Mouse (Mus musculus) hindbrain, embryonic 14.5 days (tissue): ENCODE measurements at regions not wholly inside any gene's neighbourhood (a gene's known extent, or its start where the extent isn't known, plus 50 kb on each side); places are given as distances from the start of the nearest gene placed in this dataset.

Experiments
- ATAC-seq: fragments of 200-750 bp; cut with Nextera tagmentation; 2 replicates; pipeline ENCODE4 v1.8.0; 2017; ENCODE audit warnings: moderate number of reproducible peaks, mild to moderate bottlenecking, moderate TSS enrichment, moderate library complexity; ENCODE audit not compliant: low FRiP score
- DNase-seq: peaks from one replicate; pipeline ENCODE4 v3.0.0-alpha.2; 2015; ENCODE audit warnings: low spot score
- H3K27ac ChIP-seq: fragments of 300-500 bp; sonication (generic); 2 replicates; pipeline ENCODE4 v1.5.1; 2014; ENCODE audit warnings: mild to moderate bottlenecking, moderate library complexity
- H3K27me3 ChIP-seq: fragments of 300-500 bp; sonication (generic); 2 replicates; pipeline ENCODE4 v1.6.1; 2014; ENCODE audit warnings: mild to moderate bottlenecking, low read length, mixed read lengths; ENCODE audit not compliant: control insufficient read depth, insufficient read depth
- H3K36me3 ChIP-seq: fragments of 300-500 bp; sonication (generic); replicated peaks from 2 replicates; pipeline ENCODE4 v1.6.1; 2014; ENCODE audit not compliant: control insufficient read depth, insufficient read depth
- H3K4me1 ChIP-seq: fragments of 300-500 bp; sonication (generic); replicated peaks from 2 replicates; pipeline ENCODE4 v1.6.1; 2014; ENCODE audit warnings: antibody characterized with exemption, low read length, mixed read lengths; ENCODE audit not compliant: control insufficient read depth, insufficient read depth
- H3K4me2 ChIP-seq: fragments of 300-500 bp; sonication (generic); replicated peaks from 2 replicates; pipeline ENCODE4 v1.6.1; 2014; ENCODE audit warnings: mild to moderate bottlenecking, moderate library complexity
- H3K4me3 ChIP-seq: fragments of 300-500 bp; sonication (generic); replicated peaks from 2 replicates; pipeline ENCODE4 v1.5.1; 2014; ENCODE audit warnings: mild to moderate bottlenecking, low read length
- H3K9ac ChIP-seq: fragments of 300-500 bp; sonication (generic); 2 replicates; pipeline ENCODE4 v1.6.1; 2014
- H3K9me3 ChIP-seq: fragments of 300-500 bp; sonication (generic); 2 replicates; pipeline ENCODE4 v1.6.1; 2016; ENCODE audit warnings: low read length; ENCODE audit not compliant: control insufficient read depth
- WGBS: fragments of 180-500 bp; shearing (Covaris S2); extraction: QIAGEN DNeasy Blood & Tissue Kit; methylation state at CpG from one replicate; pipeline ENCODE4 v1.1.7; 2014; 5-methylcytosine and 5-hydroxymethylcytosine counted together

DNA sequence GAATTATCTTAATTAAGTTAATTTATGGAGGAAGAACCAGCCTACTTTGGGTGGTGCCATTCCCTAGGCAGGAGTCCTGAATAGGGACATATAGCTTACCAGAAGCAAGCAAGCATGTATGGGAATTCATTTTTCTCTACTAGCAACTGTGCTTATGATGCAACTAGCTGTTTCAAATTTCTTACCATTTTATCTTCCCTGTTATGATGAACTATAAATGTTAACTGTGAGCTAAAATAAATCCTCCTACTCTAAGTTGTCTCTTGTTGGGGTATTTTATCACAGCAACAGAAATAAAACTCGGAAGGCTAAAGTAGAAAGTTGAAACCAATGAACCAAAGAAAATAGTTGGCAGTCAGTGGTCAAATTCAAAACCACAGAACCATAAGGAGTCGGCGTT, 373.5 kb upstream of the Tnp1 start:
- WGBS, result 93% methylated on average over 3 of the region's 3 CpGs
- DNase-seq (no peak), ATAC-seq (no peak)
- Histone ChIP-seq H3K4me1 (no peaks in the 10 kb centered on the region), H3K27ac (no peak overlapping the region), H3K27me3 (no peaks in the 10 kb centered on the region), H3K9ac (no peak overlapping the region), H3K4me2 (no peak overlapping the region), H3K9me3 (no peaks in the 10 kb centered on the region), H3K36me3 (no peaks in the 10 kb centered on the region), H3K4me3 (no peak overlapping the region)

DNA sequence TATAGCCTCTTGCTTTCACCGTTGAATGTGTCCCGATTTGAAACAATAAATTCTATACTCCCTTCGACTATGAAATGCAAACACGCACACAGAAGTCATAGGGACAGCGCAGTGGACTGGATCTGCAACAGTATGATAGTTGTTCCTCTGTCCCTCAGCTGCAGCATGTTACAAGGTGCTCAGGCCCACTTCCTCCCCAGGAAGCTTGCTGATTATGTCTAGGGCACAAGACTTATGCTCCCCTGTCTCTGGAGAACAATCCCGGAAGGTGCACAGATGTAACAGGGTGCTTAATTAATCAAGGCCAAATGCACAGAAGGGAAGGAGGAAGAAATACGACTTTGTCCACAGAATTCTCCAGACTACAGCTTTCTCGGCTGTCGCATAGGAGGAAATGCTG, 365.9 kb upstream of the Tnp1 start:
- H3K4me2 ChIP-seq, result no peak overlapping the region
- H3K27ac ChIP-seq, result no peak overlapping the region
- 81% methylated on average over 9 of the region's 9 CpGs for WGBS
- no peaks in the 10 kb centered on the region for H3K27me3 ChIP-seq
- no peak overlapping the region for H3K4me3 ChIP-seq
- H3K36me3 ChIP-seq, result no peaks in the 10 kb centered on the region
- no peak overlapping the region for H3K9ac ChIP-seq
- ATAC-seq (no peak), DNase-seq (no peak)
- no peaks in the 10 kb centered on the region for H3K4me1 ChIP-seq
- no peaks in the 10 kb centered on the region for H3K9me3 ChIP-seq

DNA sequence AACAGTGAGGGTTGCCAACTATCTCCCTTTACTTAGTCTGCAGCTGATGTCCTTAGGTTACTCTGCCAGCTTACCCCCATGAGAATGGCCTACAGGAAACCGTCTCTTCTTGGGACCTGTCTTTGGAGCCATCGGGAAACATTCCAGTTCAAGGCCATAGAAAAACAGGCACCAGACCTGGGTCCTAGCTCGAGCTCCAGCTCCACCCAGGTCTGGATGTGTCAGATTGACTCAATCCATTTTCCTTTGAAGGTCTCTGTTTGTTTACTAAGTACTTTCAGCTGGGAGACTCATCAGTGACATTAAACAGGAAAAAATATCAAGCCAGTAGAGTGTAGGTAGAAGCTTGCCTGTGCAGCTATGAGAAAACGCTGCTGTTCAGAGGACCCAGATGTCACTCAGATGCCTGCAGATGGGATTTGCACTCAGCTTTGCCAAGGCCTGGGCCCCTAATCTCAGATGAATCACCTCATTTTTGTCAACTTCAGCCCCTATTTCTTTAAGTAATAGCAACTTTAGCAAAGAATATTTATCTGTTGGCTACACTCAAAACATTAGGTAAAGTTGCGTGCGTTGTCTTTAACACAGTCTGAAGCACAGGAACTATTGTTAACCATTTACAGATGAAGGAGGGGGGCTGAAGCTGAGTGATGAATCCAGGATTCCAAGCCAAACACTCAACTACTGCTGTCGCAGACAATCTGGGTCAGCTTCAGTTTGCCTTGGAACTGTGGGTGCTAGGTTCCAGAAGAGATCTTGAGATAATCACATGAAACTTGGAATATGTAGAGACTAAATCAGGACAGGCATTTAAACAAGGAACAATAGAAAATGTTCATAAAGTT, 359.0 kb upstream of the Tnp1 start:
- H3K4me3 ChIP-seq, result no peak overlapping the region
- H3K36me3 ChIP-seq, result no peaks in the 10 kb centered on the region
- ATAC-seq, result no peak
- H3K9ac ChIP-seq, result no peak overlapping the region
- DNase-seq, result no peak
- H3K27ac ChIP-seq, result no peak overlapping the region
- H3K9me3 ChIP-seq, result no peaks in the 10 kb centered on the region
- H3K4me2 ChIP-seq, result no peak overlapping the region
- 87% methylated on average over 7 of the region's 7 CpGs for WGBS
- H3K27me3 ChIP-seq, result no peaks in the 10 kb centered on the region
- no peaks in the 10 kb centered on the region for H3K4me1 ChIP-seq

DNA sequence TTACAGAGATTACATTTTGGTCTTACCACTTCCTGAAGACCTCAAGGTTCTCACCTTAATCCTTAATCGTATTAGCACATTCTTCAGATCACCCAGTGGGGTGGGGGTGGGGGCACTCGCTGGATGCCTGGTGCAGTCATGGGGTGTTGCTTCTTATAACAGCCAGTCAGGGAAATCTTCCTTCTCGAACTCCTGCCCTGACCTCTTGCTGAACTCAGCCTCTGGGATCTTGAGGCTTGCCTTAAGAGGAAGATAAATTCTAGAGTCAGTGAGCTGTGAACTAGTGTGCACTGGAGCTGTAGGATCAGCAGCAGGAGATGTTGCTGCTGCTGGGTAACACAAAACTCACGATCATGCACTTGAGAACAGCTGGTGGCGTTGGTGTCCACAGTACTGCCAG, 352.5 kb upstream of the Tnp1 start:
- Histone ChIP-seq H3K36me3 (no peaks in the 10 kb centered on the region), H3K9ac (no peak overlapping the region), H3K4me3 (no peak overlapping the region), H3K9me3 (no peaks in the 10 kb centered on the region), H3K27me3 (no peaks in the 10 kb centered on the region), H3K27ac (no peak overlapping the region), H3K4me1 (peaks cover 14% of the 10 kb centered on the region), H3K4me2 (no peak overlapping the region)
- DNase-seq (no peak), ATAC-seq (no peak)
- 64% methylated on average over 5 of the region's 5 CpGs for WGBS

DNA sequence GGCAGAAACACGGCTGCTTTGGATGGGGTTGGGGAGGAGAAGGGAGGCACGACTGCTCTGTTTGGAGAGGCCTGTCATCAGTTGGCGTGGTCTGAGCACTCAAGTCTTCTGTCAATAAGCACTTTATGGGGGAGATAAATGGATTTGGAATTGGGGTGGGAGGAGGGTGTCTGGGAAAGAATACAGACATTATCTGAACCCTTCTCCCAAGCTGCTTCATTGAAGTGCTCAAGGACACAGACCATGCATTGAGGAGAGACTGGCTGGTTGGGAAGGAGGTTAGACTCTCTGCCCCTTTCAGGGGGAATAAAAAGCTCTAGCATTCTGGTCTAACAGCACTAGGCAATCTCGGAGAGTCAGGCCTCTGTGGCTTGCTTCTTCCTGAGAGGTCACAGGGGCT, 350.1 kb upstream of the Tnp1 start:
- no peak for DNase-seq
- WGBS, result 59% methylated on average over 4 of the region's 4 CpGs
- H3K4me1 ChIP-seq, result peaks cover 27% of the 10 kb centered on the region

DNA sequence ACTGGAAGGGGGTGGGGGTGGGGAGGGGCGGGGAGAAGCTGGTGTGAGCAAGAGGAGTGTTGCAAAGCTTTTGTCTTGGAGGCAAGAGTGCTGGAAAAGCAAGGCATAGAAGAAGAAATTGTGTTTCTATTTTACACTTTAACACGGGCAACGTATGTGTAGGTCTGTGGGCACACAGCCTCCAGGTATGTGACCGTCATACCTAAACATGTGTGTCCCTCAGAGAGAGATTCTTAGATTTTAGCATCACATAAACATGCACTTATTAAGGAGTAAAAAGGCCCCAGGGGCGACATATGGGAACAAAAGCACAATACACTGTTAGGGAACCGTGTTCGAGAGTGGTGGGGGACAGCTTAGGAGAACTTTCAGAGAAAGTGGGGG, 348.6 kb upstream of the Tnp1 start:
- no peaks in the 10 kb centered on the region for H3K36me3 ChIP-seq
- H3K4me1 ChIP-seq, result peaks cover 27% of the 10 kb centered on the region
- H3K9ac ChIP-seq, result no peak overlapping the region
- ATAC-seq, result peak; percentile 11; the same call in 1 of the 2 replicates
- 55% methylated on average over 7 of the region's 7 CpGs for WGBS
- peak overlapping the region; percentile 40; the same call in 1 of the 2 replicates for H3K27ac ChIP-seq
- DNase-seq, result no peak
- no peak overlapping the region for H3K4me3 ChIP-seq
- no peaks in the 10 kb centered on the region for H3K27me3 ChIP-seq
- H3K9me3 ChIP-seq, result no peaks in the 10 kb centered on the region
- H3K4me2 ChIP-seq, result no peak overlapping the region

More for the DNA sequence above, 350.1 kb upstream of the Tnp1 start:
- Histone ChIP-seq H3K9ac (no peak overlapping the region), H3K36me3 (no peaks in the 10 kb centered on the region), H3K4me3 (no peak overlapping the region), H3K4me2 (no peak overlapping the region), H3K27me3 (no peaks in the 10 kb centered on the region), H3K9me3 (no peaks in the 10 kb centered on the region), H3K27ac (no peak overlapping the region)
- no peak for ATAC-seq

DNA sequence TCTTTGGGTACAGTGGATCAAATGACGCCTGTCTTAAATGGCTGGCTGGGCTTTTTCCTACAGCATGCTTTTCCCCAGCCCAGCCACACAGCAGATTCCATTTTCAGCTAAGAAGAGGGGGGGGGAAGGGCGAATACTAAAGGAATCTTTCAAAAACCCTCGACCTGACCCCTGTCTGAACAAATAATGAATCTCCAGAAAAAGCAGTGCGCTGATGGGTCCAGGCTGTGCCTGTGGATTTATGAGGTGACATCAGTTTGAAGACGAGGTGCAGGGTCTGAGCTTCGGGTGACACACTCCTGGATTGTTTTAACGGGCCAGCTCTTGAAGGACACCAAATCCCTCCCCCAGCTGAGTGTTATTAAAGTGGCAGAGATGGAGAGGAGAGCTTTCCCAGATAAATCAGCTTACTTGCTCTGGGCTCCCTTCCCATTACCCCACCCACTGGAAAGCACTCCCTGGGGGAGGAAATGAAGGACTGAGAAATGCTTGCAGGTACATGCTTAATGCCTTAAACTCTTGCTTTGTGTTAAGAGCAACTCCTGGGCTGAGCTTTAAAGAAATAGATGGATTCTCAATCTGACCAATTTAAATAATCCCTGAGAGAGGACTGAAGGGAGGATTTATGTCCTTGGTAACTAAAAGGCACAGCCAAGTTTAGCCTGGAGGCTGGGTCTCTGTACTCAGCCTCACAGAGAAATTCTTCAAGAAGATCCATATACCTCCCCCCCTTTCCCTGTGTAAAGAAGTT, 348.0 kb upstream of the Tnp1 start:
- DNase-seq (peak; percentile 46), ATAC-seq (peak; percentile 66; the same call in 1 of the 2 replicates)
- Histone ChIP-seq H3K36me3 (no peaks in the 10 kb centered on the region), H3K9me3 (no peaks in the 10 kb centered on the region), H3K27ac (peak overlapping the region; percentile 40), H3K4me2 (peak overlapping the region; percentile 20), H3K27me3 (no peaks in the 10 kb centered on the region), H3K4me3 (no peak overlapping the region), H3K9ac (no peak overlapping the region), H3K4me1 (peaks cover 27% of the 10 kb centered on the region)
- 7% methylated on average over 7 of the region's 7 CpGs for WGBS

DNA sequence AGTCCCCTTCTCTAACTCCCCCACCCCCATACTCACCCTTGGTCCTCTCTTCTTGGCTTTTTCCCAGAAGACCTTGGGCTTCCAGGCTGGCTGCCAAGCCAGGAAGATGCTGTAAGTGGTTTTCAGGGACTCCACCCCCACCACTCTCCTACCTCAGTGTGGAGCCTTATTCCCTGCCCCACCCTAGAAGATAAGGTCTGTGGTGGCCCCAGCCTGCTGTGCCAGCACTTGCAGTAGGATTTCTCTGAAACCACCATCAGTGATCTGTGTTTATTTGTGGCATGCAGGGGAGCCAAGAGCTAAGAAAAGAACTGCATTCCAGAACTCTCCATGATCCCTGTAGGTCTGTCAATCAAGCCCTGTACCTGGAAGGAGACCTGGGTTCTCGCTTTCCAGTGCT, 346.4 kb upstream of the Tnp1 start:
- peaks cover 27% of the 10 kb centered on the region for H3K4me1 ChIP-seq
- DNase-seq, result peak; percentile 30

DNA sequence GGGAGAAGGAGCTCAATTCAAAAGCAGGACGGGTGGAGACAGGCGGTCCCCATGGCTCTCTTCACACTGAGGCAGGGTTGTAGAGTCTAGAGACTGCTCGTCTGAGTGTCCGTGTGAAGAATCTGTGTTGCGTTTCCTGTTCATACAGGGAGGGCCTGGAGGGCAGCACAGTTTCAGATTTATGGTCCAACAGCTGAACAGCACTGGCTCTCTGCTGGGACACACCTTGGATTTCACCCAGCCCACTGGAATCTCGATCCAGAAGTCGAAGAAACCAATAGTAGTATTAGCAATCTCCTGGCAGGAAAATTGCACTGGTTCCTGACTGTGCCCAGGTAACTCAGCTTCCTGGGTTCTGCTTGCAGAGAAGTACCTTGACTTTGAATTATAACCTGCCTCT, 345.6 kb upstream of the Tnp1 start:
- ATAC-seq (no peak), DNase-seq (no peak)
- H3K4me2 ChIP-seq, result no peak overlapping the region
- no peak overlapping the region for H3K9ac ChIP-seq
- no peaks in the 10 kb centered on the region for H3K9me3 ChIP-seq
- no peak overlapping the region for H3K4me3 ChIP-seq
- 89% methylated on average over 7 of the region's 7 CpGs for WGBS
- H3K36me3 ChIP-seq, result no peaks in the 10 kb centered on the region
- H3K27me3 ChIP-seq, result no peaks in the 10 kb centered on the region
- peaks cover 27% of the 10 kb centered on the region for H3K4me1 ChIP-seq
- no peak overlapping the region for H3K27ac ChIP-seq

More for the DNA sequence above, 346.4 kb upstream of the Tnp1 start:
- no peaks in the 10 kb centered on the region for H3K36me3 ChIP-seq
- ATAC-seq, result no peak
- 72% methylated on average over 1 of the region's 1 CpGs for WGBS
- H3K9ac ChIP-seq, result no peak overlapping the region
- no peaks in the 10 kb centered on the region for H3K27me3 ChIP-seq
- H3K27ac ChIP-seq, result no peak overlapping the region; the same call in 1 of the 2 replicates
- H3K9me3 ChIP-seq, result no peaks in the 10 kb centered on the region
- H3K4me3 ChIP-seq, result no peak overlapping the region
- no peak overlapping the region for H3K4me2 ChIP-seq
